Mouse (Mus musculus) heart, embryonic 13.5 days (tissue): Measurements from ENCODE around the gene Gm20481. TPM values are rescaled to one million over a fixed set of nuclear protein-coding genes. Genes with fewer than 3 reads are reported as not detected.
"Not testable (repeated sequence)": the region's sequence is repeated elsewhere in the genome, so short reads cannot be mapped to it uniquely, and the experiment has no call there.

ENCODE experiments used
- ATAC-seq: fragments of 200-750 bp; cut with Nextera tagmentation; 2 replicates; pipeline ENCODE4 v1.8.0; 2017; ENCODE audit warnings: moderate TSS enrichment; ENCODE audit not compliant: insufficient number of reproducible peaks, low FRiP score, low TSS enrichment; ENCODE audit errors: extremely low read depth
- H3K27ac ChIP-seq: fragments of 300-500 bp; sonication (generic); replicated peaks from 2 replicates; pipeline ENCODE4 v1.5.1; 2015; ENCODE audit warnings: moderate library complexity, mild to moderate bottlenecking, inconsistent platforms
- H3K27me3 ChIP-seq: fragments of 300-500 bp; sonication (generic); replicated peaks from 2 replicates; pipeline ENCODE4 v1.6.1; 2015; ENCODE audit warnings: mild to moderate bottlenecking, inconsistent platforms
- H3K36me3 ChIP-seq: fragments of 300-500 bp; sonication (generic); 2 replicates; pipeline ENCODE4 v1.6.1; 2015; ENCODE audit warnings: mild to moderate bottlenecking, inconsistent platforms
- H3K4me1 ChIP-seq: fragments of 300-500 bp; sonication (generic); 2 replicates; pipeline ENCODE4 v1.6.1; 2015; ENCODE audit warnings: inconsistent platforms
- H3K4me2 ChIP-seq: fragments of 300-500 bp; sonication (generic); 2 replicates; pipeline ENCODE4 v1.6.1; 2015; ENCODE audit warnings: inconsistent platforms, mild to moderate bottlenecking, moderate library complexity
- H3K4me3 ChIP-seq: fragments of 300-500 bp; sonication (generic); 2 replicates; pipeline ENCODE4 v1.5.1; 2015; ENCODE audit warnings: moderate library complexity, mild to moderate bottlenecking, inconsistent platforms
- H3K9ac ChIP-seq: fragments of 300-500 bp; sonication (generic); 2 replicates; pipeline ENCODE4 v1.6.1; 2015; ENCODE audit warnings: inconsistent platforms, mild to moderate bottlenecking, moderate library complexity
- H3K9me3 ChIP-seq: fragments of 300-500 bp; sonication (generic); 2 replicates; pipeline ENCODE4 v1.6.1; 2016; ENCODE audit warnings: inconsistent platforms
- WGBS: fragments of 180-500 bp; shearing (Covaris S2); methylation state at CpG from one replicate; pipeline ENCODE4 v1.1.7; 2015; ENCODE audit warnings: mixed read lengths; 5-methylcytosine and 5-hydroxymethylcytosine counted together
- polyA plus RNA-seq: library from polyadenylated mRNA; unstranded; fragments of >200 nt; fragmentation: Nextera tagmentation; extraction: Ambion mirVana; gene quantifications from 2 replicates; pipeline ENCODE4 v1.2.1, GENCODE M21; 2015

Gene Gm20481
- polyA plus RNA-seq, 1 experiment from 2014 or later, result not detected

DNA sequence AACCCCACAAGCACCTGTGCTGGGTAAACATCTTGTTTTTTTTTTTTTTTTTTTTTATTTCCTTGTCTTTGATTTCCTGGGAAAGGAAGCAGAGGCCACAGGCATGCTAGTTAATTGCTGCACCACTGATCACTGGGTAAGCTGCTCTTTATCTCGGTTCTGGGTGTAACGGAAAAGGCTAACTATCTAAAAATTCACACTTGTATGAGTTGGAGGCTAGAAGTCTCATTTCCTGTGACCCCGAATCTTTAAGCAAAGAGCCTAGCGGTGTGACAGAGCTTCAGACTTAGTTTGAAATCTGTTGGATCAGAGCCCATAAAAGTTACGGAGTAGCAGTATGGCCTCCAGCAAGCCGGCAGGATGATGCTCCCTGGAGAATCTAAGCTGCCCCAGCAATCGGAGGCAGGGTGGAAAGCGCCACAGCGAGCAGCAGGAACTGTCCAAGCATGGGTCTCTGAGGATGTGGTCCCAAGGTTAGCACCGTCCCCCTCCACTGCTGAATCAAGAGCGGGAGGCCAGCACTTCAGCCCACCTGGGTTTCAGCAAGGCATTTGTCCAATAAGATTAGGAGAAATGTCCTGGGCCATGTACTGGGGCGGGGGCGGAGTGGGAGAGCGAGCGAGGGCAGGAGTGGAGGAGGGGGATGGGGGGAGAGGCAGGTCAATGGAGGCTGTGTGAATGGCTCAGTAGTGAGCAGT is 28.2 kb upstream of the Gm20481 start:
- WGBS, result 9% methylated on average over 15 of the region's 15 CpGs
- H3K4me1 ChIP-seq, result peaks cover 11% of the 10 kb centered on the region
- H3K27me3 ChIP-seq, result no peaks in the 10 kb centered on the region
- no peaks in the 10 kb centered on the region for H3K9me3 ChIP-seq
- H3K27ac ChIP-seq, result peak overlapping the region; percentile 79
- no peak for ATAC-seq
- peak overlapping the region; percentile 72 for H3K4me2 ChIP-seq
- peak overlapping the region; percentile 47 for H3K4me3 ChIP-seq
- H3K36me3 ChIP-seq, result no peaks in the 10 kb centered on the region
- peak overlapping the region; percentile 77 for H3K9ac ChIP-seq

DNA sequence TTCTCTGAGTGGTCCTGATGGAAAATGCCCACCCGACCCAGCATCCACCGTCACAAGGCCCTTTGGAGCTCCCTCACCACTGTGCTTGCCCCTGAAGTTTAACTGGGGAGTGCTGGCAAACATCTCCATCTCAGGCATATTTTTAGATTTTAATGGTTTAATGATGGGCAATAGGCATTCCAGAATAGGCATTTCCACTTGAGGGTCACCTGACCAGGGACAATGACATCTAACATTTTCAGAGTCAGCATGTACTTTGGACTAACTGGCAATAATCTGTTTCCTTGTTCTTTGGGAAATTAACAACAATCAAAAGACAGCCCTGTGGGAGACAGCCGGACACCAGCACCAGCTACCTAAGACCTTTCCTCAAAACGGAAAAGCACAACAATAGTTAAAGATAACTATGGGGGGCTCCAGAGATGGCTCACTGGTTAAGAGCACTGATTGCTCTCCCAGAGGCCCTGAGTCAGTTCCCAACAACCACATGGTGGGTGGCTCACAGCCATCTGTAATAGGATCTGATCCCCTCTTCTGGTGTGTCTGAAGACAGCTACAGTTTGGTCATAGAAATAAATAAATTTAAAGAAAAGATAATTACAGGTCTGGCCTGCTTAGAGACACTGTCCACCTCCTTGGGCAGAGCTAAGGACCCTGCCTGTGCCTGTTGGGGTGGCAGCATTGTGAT is 26.4 kb upstream of the Gm20481 start:
- WGBS, result 79% methylated on average over 4 of the region's 4 CpGs

DNA sequence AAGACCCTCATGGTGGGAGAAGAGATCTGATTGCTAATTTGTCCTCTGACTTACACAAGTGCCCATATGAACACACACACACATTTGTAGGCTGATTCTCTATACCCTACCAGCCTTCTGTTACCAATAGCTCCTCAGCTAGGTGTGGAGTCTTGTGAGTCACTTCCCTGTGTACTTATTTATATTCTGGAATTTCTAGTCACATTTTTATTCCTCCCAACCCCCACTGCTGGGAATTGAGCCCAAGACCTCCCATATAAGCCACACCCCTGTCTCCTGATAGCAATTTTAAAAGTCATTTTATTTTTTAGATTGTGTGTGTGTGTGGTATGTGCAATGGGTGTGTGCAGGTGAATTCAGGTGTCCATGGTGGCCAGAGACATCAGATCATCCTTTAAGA is 25.4 kb upstream of the Gm20481 start:
- Histone ChIP-seq H3K4me3 (no peak overlapping the region), H3K9me3 (no peaks in the 10 kb centered on the region), H3K9ac (peak overlapping the region; percentile 40; the same call in 1 of the 2 replicates), H3K36me3 (peaks cover 2% of the 10 kb centered on the region), H3K27ac (no peak overlapping the region), H3K27me3 (no peaks in the 10 kb centered on the region), H3K4me1 (peaks cover 11% of the 10 kb centered on the region), H3K4me2 (no peak overlapping the region)
- no peak for ATAC-seq

More for the DNA sequence above, 26.4 kb upstream of the Gm20481 start:
- no peak overlapping the region for H3K4me2 ChIP-seq
- no peaks in the 10 kb centered on the region for H3K9me3 ChIP-seq
- H3K36me3 ChIP-seq, result no peaks in the 10 kb centered on the region
- peaks cover 11% of the 10 kb centered on the region for H3K4me1 ChIP-seq
- H3K9ac ChIP-seq, result no peak overlapping the region
- H3K4me3 ChIP-seq, result no peak overlapping the region
- no peak overlapping the region for H3K27ac ChIP-seq
- H3K27me3 ChIP-seq, result no peaks in the 10 kb centered on the region
- no peak for ATAC-seq

DNA sequence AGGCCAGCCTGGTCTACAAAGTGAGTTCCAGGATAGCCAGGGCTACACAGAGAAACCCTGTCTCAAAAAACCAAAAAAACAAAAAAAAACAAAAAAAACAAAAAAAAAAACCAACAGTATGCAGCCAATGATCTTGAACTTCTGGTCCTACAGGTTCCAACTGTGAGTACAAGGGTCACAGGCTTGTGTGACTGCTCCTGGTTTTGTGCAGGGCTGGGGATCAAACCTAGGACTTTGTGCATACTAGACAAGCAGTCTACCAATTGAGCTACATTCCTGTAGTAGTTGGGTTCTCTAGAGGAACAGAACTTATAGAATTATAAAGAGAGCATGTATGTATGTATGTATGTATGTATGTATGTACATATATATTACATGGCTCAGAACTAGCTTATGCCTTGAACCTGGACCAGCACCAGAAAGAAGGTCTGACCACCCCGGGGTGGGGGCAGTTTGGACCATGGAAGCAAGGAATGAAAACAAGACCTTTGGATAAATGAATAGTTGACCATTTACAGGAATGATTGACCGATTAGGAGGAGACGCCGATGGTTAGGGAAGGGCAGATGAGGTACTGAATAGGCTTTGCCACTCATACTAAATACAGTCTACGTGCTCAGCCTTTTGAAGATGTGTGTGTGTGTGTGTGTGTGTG is 23.1 kb upstream of the Gm20481 start:
- Histone ChIP-seq H3K4me1 (peaks cover 26% of the 10 kb centered on the region), H3K9me3 (no peaks in the 10 kb centered on the region), H3K27ac (no peak overlapping the region), H3K4me2 (no peak overlapping the region), H3K4me3 (no peak overlapping the region), H3K36me3 (peaks cover 23% of the 10 kb centered on the region), H3K27me3 (no peaks in the 10 kb centered on the region), H3K9ac (no peak overlapping the region)
- 86% methylated on average over 5 of the region's 5 CpGs for WGBS
- ATAC-seq, result no peak

DNA sequence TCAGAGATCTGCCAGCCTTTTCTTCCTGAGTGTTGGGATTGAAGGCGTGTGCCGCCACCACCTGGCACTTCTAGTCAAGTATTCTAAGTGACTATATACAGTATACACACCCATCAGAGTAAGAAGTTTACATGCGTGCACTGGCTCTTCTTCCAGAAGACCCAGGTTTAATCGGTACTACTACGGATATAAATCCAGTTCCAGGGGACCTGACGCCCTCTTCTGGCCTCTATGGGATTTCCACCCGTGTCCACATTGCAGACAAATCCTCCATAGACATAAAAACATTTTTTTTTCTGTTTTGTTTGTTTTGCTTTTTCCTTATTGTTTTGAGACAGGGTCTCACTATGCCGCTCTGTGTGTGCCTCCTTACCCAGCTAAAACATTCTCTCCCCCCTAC is 22.1 kb upstream of the Gm20481 start:
- Histone ChIP-seq H3K4me2 (no peak overlapping the region), H3K27ac (no peak overlapping the region), H3K27me3 (no peaks in the 10 kb centered on the region), H3K4me3 (no peak overlapping the region), H3K36me3 (peaks cover 23% of the 10 kb centered on the region), H3K9me3 (no peaks in the 10 kb centered on the region), H3K4me1 (peaks cover 21% of the 10 kb centered on the region), H3K9ac (no peak overlapping the region)
- no peak for ATAC-seq
- 24% methylated on average over 8 of the region's 8 CpGs for WGBS

DNA sequence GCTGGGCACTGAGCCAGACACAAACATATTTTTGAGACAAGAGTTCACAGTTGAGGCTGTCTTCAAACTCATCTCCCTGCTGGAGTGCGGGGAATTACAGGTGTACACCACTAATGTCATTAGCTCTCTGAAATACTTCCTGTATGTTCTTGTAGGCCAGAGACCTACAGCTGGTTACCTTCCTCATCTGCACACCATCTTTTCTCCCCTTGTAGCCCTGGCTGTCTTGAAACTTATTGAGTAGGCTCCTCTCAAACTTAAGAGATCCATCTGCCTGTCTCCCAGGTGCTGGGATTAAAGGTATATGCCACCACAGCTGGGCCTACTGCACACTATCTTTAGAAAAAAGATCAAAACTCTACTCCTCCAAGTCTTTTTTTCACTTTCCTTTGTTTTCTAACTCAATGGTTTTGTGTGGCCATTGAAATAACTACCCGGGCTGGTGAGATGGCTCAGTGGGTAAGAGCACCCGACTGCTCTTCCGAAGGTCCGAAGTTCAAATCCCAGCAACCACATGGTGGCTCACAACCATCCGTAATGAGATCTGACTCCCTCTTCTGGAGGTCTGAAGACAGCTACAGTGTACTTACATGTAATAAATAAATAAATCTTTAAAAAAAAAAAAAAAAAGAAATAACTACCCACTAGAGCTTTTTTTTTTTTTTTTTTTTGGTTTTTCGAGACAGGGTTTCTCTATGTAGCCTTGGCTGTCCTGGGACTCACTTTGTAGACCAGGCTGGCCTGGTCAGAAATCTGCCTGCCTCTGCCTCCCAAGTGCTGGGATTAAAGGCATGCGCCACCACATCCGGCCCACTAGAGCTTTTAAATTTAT is 20.8 kb upstream of the Gm20481 start:
- H3K4me3 ChIP-seq, H3K27me3 ChIP-seq, H3K9ac ChIP-seq, H3K27ac ChIP-seq, ATAC-seq, H3K4me2 ChIP-seq, H3K9me3 ChIP-seq: not testable (repeated sequence)
- Histone ChIP-seq H3K36me3 (peaks cover 23% of the 10 kb centered on the region), H3K4me1 (peaks cover 21% of the 10 kb centered on the region)
- WGBS, result 56% methylated on average over 9 of the region's 9 CpGs

DNA sequence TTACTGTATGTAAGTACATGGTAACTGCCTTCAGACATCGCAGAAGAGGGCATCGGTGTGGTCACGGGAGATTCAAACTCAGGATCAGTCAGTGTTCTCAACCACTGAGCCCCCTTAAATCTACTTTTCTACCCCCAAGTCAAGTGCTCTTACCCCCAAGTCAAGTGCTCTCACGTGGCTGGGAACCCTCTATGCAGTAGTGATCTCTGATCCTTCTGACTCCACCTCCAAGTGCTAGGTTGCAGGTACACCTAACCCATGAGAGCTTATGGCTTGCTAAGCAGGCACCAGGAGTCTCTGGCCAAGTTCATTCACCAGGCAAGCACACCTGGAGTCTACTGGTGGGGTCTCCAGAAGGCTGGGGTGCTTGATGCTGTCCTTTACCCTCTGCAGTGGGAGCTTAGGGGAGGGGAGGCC is 20.2 kb upstream of the Gm20481 start:
- H3K9ac ChIP-seq, result no peak overlapping the region
- H3K27me3 ChIP-seq, result no peaks in the 10 kb centered on the region; the same call in 1 of the 2 replicates
- H3K36me3 ChIP-seq, result peaks cover 23% of the 10 kb centered on the region
- H3K9me3 ChIP-seq, result no peaks in the 10 kb centered on the region
- WGBS, result 27% methylated on average over 4 of the region's 4 CpGs
- no peak overlapping the region for H3K4me3 ChIP-seq
- no peak overlapping the region for H3K4me2 ChIP-seq
- ATAC-seq, result no peak
- peaks cover 19% of the 10 kb centered on the region for H3K4me1 ChIP-seq
- no peak overlapping the region for H3K27ac ChIP-seq

DNA sequence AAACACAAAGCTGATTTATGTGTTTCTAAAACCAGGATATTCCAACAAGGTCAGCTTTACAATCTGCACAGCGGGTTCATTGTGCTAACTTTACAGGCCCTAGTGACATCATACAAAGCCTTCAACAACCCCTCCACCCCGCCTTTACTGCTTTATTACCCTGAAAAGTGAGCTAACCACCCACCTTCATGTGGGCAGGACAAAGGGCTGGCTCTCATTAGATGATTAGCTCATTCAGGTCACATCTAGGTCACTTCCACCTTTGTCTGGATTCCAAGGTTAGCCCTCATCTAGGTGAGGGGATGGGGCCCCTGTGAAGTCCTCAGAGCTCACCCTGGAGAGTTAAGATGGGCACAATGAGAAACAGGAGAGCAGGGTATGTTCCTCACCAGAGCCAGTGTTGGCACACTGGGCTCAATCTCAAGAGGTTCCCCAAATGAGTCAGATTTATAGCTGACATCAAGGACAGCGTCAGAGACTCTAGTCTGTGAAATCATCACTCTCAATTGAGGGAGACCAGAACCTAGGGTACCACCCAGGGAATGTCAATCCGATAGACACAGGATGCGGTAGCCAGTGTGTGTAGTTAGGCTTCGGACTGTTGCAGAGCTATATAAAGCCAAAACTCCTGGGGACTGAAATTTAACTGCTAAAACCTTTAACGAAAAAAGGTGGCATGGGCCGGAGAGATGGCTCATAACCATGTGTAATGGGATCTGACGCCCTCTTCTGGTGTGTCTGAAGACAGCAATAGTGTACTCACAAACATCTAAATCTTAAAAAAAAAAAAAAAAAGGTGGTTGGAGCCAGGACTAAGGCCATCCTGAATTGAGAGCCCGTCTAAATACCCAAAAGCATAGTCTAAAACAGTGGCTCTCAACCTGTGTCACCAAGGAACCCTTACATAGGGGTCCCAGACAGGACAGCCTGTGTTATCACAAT is 18.9 kb upstream of the Gm20481 start:
- ATAC-seq, result no peak
- peaks cover 23% of the 10 kb centered on the region for H3K36me3 ChIP-seq
- H3K9ac ChIP-seq, result peak overlapping the region; percentile 99
- 34% methylated on average over 10 of the region's 10 CpGs for WGBS
- no peaks in the 10 kb centered on the region for H3K9me3 ChIP-seq
- H3K4me2 ChIP-seq, result peak overlapping the region; percentile 95
- peaks cover 10% of the 10 kb centered on the region for H3K27me3 ChIP-seq
- peak overlapping the region; percentile 87 for H3K27ac ChIP-seq
- H3K4me1 ChIP-seq, result peaks cover 18% of the 10 kb centered on the region
- H3K4me3 ChIP-seq, result peak overlapping the region; percentile 83

DNA sequence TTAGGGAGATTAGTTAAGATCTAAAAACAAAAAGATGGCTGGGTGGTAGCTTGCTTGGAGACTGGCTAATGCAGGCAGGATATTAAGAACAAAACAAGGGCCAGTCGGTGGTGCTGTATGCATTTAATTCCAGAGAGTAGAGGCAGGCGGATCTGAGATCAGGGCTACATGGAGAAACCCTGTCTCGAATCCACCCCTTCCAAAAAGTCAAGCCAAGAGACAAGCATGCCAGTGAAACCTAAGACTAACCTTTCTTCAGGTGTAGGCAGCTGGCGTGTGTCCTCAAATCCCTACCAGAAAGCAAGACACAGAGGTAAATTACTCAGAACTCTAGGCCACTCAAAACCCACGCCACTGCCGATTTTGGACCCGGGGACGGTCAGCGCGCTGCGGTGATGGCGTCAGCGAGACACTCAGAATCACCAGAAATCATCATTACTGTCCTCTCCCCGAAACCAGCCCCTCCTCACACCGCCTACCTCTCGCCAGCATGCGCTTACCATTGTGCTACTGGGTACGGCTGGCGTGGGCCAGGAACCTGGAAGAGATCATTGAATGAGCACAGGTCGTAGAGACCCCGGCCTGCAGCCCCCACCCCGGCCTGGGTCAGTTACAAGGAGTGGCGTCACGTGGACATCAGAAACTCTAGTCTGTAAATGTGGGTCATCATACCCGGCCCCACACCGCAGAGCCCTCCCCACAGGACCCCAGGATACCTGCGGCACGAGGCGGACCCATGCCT is 17.9 kb upstream of the Gm20481 start:
- Histone ChIP-seq H3K4me1 (peaks cover 18% of the 10 kb centered on the region), H3K4me2 (peak overlapping the region; percentile 95), H3K36me3 (peaks cover 23% of the 10 kb centered on the region), H3K9me3 (no peaks in the 10 kb centered on the region), H3K9ac (peak overlapping the region; percentile 99), H3K27me3 (peaks cover 18% of the 10 kb centered on the region), H3K27ac (peak overlapping the region; percentile 87), H3K4me3 (peak overlapping the region; percentile 83)
- under 1% methylated on average over 29 of the region's 29 CpGs for WGBS
- no peak for ATAC-seq
